Mouse (Mus musculus) brain, adult 2 months (tissue): ENCODE measurements at regions not wholly inside any gene's neighbourhood (a gene's known extent, or its start where the extent isn't known, plus 50 kb on each side); places are given as distances from the start of the nearest gene placed in this dataset.

ENCODE experiments used
- DNase-seq: peaks from one replicate; pipeline ENCODE4 v3.0.0; 2011; ENCODE audit warnings: low read depth, low spot score

DNA sequence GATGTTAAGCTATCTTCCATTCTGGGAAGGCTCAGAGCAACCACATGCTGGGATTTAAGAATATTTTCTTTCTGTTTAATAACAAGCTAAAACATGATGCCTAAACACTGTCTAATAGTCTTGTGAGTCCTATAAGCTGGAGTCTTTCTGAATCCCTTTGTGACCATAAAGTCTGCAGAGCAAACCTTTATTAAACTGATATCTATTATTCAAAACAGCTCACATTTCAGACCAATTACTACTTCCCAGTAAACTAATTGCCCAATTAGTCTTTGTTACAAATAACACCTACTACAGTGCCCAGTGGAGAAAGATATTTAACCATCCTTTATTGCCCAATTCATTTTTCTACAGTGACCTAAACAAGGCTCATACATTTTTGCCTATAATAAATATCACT, 277.7 kb downstream of the Stxbp6 start:
- DNase-seq = no peak

DNA sequence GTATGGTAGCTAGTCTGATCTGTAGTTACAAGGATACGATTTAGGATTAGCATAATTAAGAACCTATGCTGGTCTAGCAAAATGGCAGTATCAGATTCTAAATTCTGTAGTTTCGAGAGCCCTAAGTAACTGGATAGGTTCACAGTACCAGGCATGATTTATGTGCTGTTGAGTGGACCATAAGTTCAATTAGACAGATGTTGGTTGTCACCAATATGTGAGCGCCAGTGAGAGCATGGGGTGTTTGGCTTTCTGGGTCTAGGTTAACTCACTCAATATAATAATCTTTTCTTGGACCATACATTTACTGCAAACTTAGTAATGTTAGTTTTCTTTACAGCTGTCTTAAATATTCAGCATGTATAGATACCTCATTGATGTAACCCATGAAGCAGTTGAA, 323.8 kb downstream of the Stxbp6 start:
- no peak for DNase-seq

GRCm38 (mm10) chr12:44726767-44727166, 347.7 kb downstream of the Stxbp6 start:
- peak; percentile 54 for DNase-seq
